Mouse (Mus musculus) heart, postnatal 36 days (tissue): ENCODE measurements around the gene Rbm20. TPM values are rescaled to one million over a fixed set of nuclear protein-coding genes. Genes with fewer than 3 reads are reported as not detected.

Experiments
- DNase-seq, 2 experiments: peaks; one replicate each; pipeline ENCODE4 v3.0.0; 2021 to 2022
- intact Hi-C: fragments of 180-260 bp; cut with DNase I; formaldehyde crosslinking; loops from one replicate; pipeline ENCODE4 v1.15.1; 2025
- total RNA-seq, 2 experiments: library from RNA; stranded (reverse); gene quantifications; 2 replicates each; pipeline ENCODE4 v1.2.3; 2021

Rbm20 gene
- total RNA-seq, 2 experiments from 2014 or later = 216 to 224 TPM

- no peak for DNase-seq
- intact Hi-C loops = no loop called here
Observed at GRCm38 (mm10) chr19:53666708-53667107, 10.4 kb upstream of the Rbm20 start.

DNA sequence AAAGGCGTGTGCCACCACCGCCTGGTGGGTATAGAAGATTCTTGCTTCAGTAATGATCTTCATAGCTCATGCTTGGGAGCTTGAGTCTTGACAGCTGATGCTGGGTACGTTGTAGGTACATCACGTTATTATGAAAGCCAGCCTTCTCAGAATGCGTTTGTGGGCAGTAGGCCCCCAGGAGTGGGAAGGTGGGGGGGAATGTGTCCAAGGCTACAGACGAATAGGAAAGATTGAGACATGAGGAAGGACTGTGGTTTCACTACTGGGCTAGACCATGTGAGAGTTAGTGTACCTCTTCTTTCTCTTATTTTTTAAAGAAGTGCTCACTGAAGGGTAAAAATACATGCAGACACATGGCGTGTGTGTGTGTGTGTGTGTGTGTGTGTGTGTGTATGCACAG is 8.3 kb upstream of the Rbm20 start:
- no peak for DNase-seq
- intact Hi-C loops = no loop called here

- intact Hi-C loops = no loop called here
- peak; percentile 51 to 54 for DNase-seq
Observed at GRCm38 (mm10) chr19:53670625-53671141, 6.4 kb upstream of the Rbm20 start.

GRCm38 (mm10) chr19:53671432-53671831 is 5.7 kb upstream of the Rbm20 start:
- DNase-seq = no peak

DNA sequence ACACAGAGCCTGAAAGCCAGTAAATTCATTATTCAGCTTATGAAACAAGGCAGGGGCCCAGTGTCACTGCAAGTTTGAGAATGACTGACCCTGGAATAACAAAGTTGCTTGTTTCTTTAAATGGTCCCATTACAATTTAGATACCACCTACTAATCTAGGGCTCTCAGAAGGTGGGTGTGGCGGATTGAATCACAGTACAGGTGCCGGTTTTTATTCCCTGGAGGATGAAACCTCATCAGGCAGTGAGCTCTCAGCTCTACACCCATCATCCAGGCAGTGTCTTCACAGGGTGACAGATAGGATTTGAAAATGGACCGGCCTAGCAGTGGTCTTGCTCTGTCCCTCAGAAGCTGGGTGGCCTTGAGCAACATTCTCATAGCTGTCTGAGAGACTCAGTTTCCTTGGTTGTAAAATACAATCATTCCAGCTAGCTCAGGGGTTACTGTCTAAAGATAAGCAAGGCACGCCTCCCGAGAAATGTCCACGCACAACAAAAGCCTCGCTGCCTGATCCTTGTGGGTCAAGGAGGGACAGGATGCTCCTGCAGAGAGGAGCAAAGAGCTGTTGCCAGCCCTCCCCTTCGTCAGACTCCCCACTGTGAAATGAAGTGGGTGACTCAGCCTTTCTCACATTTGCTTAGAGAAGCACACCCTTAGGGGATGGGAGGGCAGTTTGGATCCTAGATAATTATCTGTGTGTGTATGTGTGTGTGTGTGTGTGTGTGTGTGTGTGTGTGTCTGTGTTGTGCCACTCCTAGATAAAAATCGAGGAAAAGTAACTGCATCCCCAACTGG is 2.8 kb upstream of the Rbm20 start:
- intact Hi-C loops = no loop called here
- no peak for DNase-seq

More at GRCm38 (mm10) chr19:53671432-53671831, 5.7 kb upstream of the Rbm20 start:
- intact Hi-C loops = no loop called here

- DNase-seq = peak in 1 of 2 experiments; percentile 43
- intact Hi-C loops = no loop called here
Observed at GRCm38 (mm10) chr19:53676228-53676627, 878 bp upstream of the Rbm20 start.

DNA sequence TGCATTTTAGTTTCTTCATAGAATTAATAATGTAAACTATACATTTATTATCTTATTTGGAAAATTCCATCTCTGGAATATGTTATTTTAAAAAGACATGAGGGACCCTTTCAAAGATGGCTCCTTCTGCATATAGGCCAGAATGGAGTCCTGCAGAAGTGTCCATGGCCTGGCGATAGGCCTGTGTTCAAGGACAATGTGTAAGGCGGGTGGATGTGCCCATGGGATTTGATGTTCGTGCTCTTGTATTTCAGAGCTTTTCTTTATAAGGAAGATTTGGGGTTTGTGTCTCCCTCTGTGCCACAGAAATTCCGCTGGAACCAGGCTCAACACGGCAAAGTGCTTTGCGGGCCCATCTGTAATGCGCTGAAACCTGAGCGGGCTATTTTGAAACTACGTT is 2.1 kb downstream of the Rbm20 start:
- intact Hi-C loops = loop anchor here (2.0 kb wide), 1 partner anchor 34 kb away; no protein-coding TSS in a partner anchor
- DNase-seq = no peak

DNA sequence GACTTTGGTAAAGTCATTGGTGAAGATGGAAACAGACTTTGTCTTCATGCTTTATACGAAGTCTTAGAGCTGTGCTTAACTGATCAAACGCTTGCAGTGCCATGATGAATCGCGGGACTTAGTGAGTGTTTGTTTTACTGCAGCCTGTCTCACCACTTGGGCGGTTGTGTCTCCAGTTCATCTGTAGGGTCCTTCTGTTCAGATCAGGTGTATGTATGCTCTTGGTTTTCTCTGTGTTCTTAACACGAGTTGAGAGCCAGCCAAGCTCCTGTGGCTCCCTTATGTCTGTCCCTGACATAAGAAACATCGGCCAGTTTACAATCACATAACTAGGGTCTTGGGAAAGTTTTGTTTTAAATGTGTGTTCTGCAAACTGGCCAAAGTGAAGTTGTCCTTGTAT is 2.9 kb downstream of the Rbm20 start:
- intact Hi-C loops = loop anchor here (2.0 kb wide), 1 partner anchor 33 kb away; no protein-coding TSS in a partner anchor
- DNase-seq = no peak

GRCm38 (mm10) chr19:53682427-53682826 is 5.3 kb downstream of the Rbm20 start:
- intact Hi-C loops = no loop called here
- no peak for DNase-seq

GRCm38 (mm10) chr19:53687592-53687991 is 10.5 kb downstream of the Rbm20 start:
- intact Hi-C loops = no loop called here
- DNase-seq = no peak

DNA sequence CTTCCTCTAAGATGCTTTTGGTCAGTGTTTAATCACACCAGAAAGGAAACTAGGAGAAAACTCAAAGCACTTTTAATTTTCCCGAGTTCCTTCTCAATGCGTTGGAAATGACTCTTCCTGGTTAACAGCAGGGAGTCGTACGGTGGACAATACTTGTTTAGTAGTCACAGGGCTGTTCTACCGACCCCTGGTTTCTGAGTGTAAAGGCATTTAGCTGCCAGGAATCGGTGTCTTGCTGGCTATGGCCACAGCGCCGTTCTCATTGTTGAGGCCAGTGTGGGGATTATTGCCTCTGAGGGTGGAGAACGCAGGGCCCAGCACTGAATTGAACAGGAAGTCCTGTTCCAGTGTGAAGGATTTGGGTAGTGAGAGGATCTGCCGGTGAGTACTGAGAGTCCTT is 13.7 kb downstream of the Rbm20 start:
- intact Hi-C loops = no loop called here

DNA sequence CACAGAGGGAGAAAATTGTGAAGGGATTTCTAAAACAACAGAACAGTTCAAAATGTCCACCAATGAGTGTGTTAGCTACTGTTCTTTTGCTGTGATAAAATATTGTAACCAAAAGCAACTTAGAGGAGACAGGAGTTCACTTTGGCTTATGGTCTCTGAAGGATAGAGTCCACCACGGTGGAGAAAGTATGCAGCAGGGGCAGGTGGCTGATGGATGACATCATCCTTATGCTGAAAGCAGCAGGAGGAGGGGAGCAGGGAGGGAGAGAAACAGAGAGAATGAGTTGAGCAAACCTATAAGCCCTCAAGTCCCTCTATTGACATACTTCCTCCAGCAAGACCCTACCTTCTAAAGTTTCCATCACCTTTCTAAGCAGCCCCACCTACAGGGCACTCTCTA is 16.9 kb downstream of the Rbm20 start:
- DNase-seq = no peak
- intact Hi-C loops = no loop called here

More for the DNA sequence above, 13.7 kb downstream of the Rbm20 start:
- no peak for DNase-seq

- intact Hi-C loops = loop anchor here (2.0 kb wide), 1 partner anchor 17 kb away; no protein-coding TSS in a partner anchor
- no peak for DNase-seq
Observed at GRCm38 (mm10) chr19:53696079-53696478, 19.0 kb downstream of the Rbm20 start.

DNA sequence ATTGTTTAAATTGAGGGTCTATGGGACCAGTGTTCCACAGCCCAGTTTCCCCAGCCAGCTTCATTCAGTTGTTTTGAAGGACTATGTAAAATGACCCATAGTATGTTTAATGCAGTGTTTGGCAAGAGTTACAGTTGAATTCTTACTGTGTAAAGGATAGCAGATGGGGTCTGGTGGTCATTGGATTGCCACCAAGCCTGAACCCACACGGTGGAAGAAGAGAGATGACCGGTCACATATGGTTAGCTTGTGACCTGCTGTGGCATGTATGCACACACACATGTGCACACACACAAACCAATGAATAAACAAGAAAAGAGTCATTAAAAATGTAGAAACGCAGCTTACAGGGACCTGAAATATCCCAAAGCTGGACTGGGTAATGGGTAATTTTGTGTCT is 19.5 kb downstream of the Rbm20 start:
- DNase-seq = no peak
- intact Hi-C loops = loop anchor here (2.0 kb wide), 1 partner anchor 16 kb away; no protein-coding TSS in a partner anchor

DNA sequence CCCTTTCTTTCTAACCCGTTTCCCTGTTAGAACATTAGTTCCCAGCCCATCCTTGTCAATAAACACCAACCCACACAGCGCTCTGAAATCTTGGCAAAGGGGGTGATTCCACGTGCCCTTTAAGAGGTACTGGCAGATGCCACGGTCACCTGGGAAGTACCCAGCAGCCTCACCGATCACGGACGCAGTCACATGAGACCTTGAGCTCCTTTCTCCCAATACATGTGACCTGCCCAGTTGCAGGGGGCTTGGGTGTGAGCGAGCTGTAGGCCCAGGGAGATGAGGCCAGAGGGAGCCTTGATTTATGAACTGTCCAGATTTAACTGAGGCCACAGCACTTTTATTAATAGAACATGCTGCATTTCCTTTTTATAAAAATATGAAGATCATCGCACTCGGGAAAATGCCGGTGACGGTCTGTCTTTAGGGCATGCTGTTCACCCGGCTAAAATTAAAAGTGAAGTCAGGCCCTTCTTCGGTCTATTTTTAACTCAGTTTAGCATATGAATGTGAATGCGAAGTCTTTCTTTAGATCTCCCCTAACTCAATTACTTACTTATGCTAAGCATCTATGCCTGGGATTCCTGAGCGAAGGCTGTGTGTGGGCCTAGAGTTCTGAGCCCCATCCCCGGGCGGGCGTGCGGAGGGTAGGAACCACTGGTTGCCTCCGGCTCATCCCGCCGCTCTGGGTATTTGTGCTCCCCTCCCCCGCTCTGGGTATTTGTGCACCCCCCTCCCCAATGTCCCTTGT is 20.4 kb downstream of the Rbm20 start:
- intact Hi-C loops = loop anchor here (2.0 kb wide), 1 partner anchor 15 kb away; no protein-coding TSS in a partner anchor

DNA sequence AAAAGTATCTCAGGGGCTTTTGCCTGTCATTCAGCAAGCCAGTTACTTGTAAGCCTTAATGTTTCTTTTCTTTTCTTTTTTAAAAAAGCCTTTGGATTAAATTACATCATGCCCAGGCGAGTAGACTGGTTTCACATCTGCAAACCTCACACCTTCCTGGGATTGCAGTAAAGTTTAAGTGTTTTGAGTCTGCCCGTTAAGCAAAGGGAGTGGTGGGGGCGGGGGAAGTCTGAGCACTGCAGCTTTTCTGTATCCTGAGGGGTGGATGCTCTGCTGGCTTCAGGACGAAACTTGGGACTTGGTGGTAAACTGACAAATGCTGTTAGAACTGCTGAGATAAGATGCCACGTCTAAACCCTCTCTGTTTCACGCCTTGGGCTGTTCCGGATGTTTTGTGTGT is 22.6 kb downstream of the Rbm20 start:
- intact Hi-C loops = no loop called here
- no peak for DNase-seq

More for the DNA sequence above, 20.4 kb downstream of the Rbm20 start:
- DNase-seq = peak; percentile 47 to 64

DNA sequence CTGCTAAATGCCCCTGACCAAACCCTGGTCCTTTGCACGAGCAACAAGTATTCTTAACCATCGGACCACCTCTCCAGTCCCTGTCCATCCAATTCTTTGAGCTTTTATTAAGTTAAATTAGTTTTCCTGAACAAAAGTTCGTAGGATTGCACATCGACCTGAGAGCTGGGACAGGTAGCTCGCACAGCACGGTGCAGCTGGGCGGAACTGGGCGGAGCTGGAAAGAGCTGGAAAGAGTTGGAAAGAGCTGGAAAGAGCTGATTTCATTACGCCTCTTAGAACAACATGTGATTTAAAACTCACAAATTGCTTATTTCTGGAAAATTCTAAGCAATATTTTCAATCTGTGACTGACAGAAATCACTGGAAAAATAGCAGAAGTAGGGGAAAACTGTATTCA is 24.3 kb downstream of the Rbm20 start:
- DNase-seq = no peak
- intact Hi-C loops = no loop called here

GRCm38 (mm10) chr19:53704895-53705823 is 28.1 kb downstream of the Rbm20 start:
- intact Hi-C loops = no loop called here
- DNase-seq = peak in 1 of 2 experiments; percentile 44

DNA sequence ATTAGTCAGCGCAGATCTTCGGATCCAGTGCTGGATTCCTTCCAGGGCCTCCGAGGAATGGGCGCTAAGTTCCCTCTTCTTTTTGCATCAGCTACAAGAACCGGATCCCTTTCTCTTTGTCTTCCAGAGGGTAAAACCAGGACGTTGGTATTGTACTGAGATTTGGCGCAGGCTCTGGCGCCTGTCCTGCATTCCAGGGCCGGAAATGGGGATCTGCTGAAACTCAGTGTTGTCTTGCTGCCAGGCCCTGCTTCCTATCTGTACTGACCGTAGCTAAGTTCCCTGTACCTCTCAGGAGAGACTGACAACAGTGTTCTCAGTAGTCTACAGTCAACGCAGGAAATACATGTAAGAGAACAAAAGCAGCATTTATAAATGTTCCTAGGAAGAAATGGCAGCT is 31.3 kb downstream of the Rbm20 start:
- intact Hi-C loops = no loop called here
- DNase-seq = peak in 1 of 2 experiments; percentile 64

GRCm38 (mm10) chr19:53710861-53711260 is 33.8 kb downstream of the Rbm20 start:
- intact Hi-C loops = no loop called here
- no peak for DNase-seq
